Mouse (Mus musculus) embryonic facial prominence, embryonic 15.5 days (tissue): ENCODE results near the gene Gabbr2. TPM values are rescaled to one million over a fixed set of nuclear protein-coding genes. Genes with fewer than 3 reads are reported as not detected.

Experiments
- ATAC-seq: fragments of 200-750 bp; cut with Nextera tagmentation; 2 replicates; pipeline ENCODE4 v1.8.0; 2017; ENCODE audit warnings: low read depth, moderate TSS enrichment; ENCODE audit not compliant: insufficient number of reproducible peaks, low FRiP score, low TSS enrichment
- H3K27ac ChIP-seq: fragments of 300-500 bp; sonication (generic); replicated peaks from 2 replicates; pipeline ENCODE4 v1.5.1; 2015; ENCODE audit warnings: mild to moderate bottlenecking, inconsistent platforms
- H3K27me3 ChIP-seq: fragments of 300-500 bp; sonication (generic); 2 replicates; pipeline ENCODE4 v1.6.1; 2015; ENCODE audit warnings: inconsistent platforms
- H3K36me3 ChIP-seq: fragments of 300-500 bp; sonication (generic); 2 replicates; pipeline ENCODE4 v1.6.1; 2015; ENCODE audit warnings: mild to moderate bottlenecking, inconsistent platforms
- H3K4me1 ChIP-seq: fragments of 300-500 bp; sonication (generic); 2 replicates; pipeline ENCODE4 v1.6.1; 2015; ENCODE audit warnings: inconsistent platforms
- H3K4me2 ChIP-seq: fragments of 300-500 bp; sonication (generic); replicated peaks from 2 replicates; pipeline ENCODE4 v1.6.1; 2015; ENCODE audit warnings: mild to moderate bottlenecking, inconsistent platforms
- H3K4me3 ChIP-seq: fragments of 300-500 bp; sonication (generic); replicated peaks from 2 replicates; pipeline ENCODE4 v1.5.1; 2015; ENCODE audit warnings: mild to moderate bottlenecking, inconsistent platforms
- H3K9ac ChIP-seq: fragments of 300-500 bp; sonication (generic); 2 replicates; pipeline ENCODE4 v1.6.1; 2015; ENCODE audit warnings: inconsistent platforms
- H3K9me3 ChIP-seq: fragments of 300-500 bp; sonication (generic); replicated peaks from 2 replicates; pipeline ENCODE4 v1.6.1; 2016; ENCODE audit warnings: inconsistent platforms
- WGBS: fragments of 180-500 bp; shearing (Covaris S2); methylation state at CpG from one replicate; pipeline ENCODE4 v1.1.7; 2015; 5-methylcytosine and 5-hydroxymethylcytosine counted together
- polyA plus RNA-seq: library from polyadenylated mRNA; unstranded; fragments of >200 nt; fragmentation: Nextera tagmentation; extraction: Ambion mirVana; gene quantifications from 2 replicates; pipeline ENCODE4 v1.2.1, GENCODE M21; 2015

Gene Gabbr2
- polyA plus RNA-seq, 1 experiment from 2014 or later, result 0.27 TPM

- Histone ChIP-seq H3K4me3 (no peak overlapping the region), H3K4me2 (no peak overlapping the region), H3K9me3 (no peaks in the 10 kb centered on the region), H3K27me3 (no peaks in the 10 kb centered on the region), H3K27ac (no peak overlapping the region), H3K36me3 (no peaks in the 10 kb centered on the region), H3K4me1 (no peaks in the 10 kb centered on the region), H3K9ac (no peak overlapping the region)
- ATAC-seq, result no peak
- 54% methylated on average over 12 of the region's 12 CpGs for WGBS
Measured at GRCm38 (mm10) chr4:46915934-46916333, 75.7 kb downstream of the Gabbr2 start.

DNA sequence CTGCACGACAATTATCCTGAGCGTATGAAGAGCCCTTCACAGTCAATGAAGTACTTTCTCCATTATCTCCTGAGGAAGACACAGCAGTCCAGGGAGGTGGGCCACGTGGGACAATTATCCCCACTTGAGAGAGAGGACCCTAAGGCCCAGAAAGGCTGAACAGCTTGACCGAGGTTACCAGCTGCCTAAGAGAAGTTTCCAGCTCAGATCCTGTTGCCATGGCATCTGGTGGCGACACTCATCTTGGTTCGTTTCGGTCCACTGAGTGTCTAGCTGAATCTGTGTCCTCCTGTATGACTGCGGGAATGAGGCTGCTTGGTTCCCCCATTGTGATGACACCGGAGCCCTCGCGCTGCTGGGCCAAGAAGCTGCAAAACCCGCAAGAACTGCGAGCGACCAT is 76.2 kb downstream of the Gabbr2 start:
- Histone ChIP-seq H3K27me3 (no peaks in the 10 kb centered on the region), H3K36me3 (no peaks in the 10 kb centered on the region), H3K4me2 (no peak overlapping the region), H3K4me1 (no peaks in the 10 kb centered on the region), H3K9me3 (no peaks in the 10 kb centered on the region), H3K4me3 (no peak overlapping the region), H3K27ac (no peak overlapping the region), H3K9ac (no peak overlapping the region)
- 79% methylated on average over 14 of the region's 14 CpGs for WGBS
- no peak for ATAC-seq

- Histone ChIP-seq H3K36me3 (no peaks in the 10 kb centered on the region), H3K9ac (no peak overlapping the region), H3K4me2 (no peak overlapping the region), H3K4me3 (no peak overlapping the region), H3K27me3 (no peaks in the 10 kb centered on the region), H3K4me1 (no peaks in the 10 kb centered on the region), H3K27ac (no peak overlapping the region), H3K9me3 (no peaks in the 10 kb centered on the region)
- no peak for ATAC-seq
- 89% methylated on average over 6 of the region's 6 CpGs for WGBS
Measured at GRCm38 (mm10) chr4:46914606-46915005, 77.1 kb downstream of the Gabbr2 start.

DNA sequence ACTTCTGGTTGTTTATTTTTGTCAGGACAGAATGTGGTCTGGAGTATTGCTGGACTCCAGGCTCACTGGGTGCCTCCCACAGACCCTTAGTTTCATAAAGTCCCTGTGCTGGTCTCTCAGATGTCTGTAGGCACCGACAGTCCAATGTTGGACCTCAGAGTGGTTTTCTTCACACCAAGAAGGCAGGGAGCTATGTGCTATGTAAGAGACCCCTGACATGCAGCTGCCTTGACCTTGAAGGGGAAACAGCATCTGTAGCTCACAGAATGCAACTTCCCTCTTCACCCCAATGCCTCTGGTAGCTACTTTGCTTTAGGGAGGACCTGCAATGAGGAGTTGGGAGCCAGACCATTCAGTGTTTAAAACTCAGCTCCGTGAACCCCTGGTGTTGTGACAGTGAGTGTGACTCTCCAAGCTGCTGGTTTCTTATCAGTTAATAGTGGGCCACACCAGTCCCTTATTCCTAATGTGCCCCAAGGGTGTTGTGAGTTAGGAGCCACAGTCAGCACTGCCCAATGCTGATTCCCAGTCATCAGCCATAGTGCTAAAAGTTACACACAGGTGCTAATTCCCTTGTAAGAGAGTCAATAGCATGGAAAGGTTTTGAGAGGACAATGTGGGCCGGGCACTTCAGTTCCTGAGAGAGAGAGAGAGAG is 85.5 kb downstream of the Gabbr2 start:
- no peak for ATAC-seq
- H3K4me1 ChIP-seq, result no peaks in the 10 kb centered on the region
- H3K4me3 ChIP-seq, result no peak overlapping the region
- no peak overlapping the region for H3K9ac ChIP-seq
- no peak overlapping the region for H3K4me2 ChIP-seq
- H3K9me3 ChIP-seq, result no peaks in the 10 kb centered on the region
- H3K36me3 ChIP-seq, result no peaks in the 10 kb centered on the region
- WGBS, result 80% methylated on average over 3 of the region's 3 CpGs
- H3K27ac ChIP-seq, result no peak overlapping the region
- no peaks in the 10 kb centered on the region for H3K27me3 ChIP-seq

GRCm38 (mm10) chr4:46905152-46905551 is 86.5 kb downstream of the Gabbr2 start:
- no peak overlapping the region for H3K9ac ChIP-seq
- H3K4me2 ChIP-seq, result no peak overlapping the region
- no peak for ATAC-seq
- 66% methylated on average over 3 of the region's 3 CpGs for WGBS
- H3K36me3 ChIP-seq, result no peaks in the 10 kb centered on the region
- H3K27me3 ChIP-seq, result no peaks in the 10 kb centered on the region
- H3K4me3 ChIP-seq, result no peak overlapping the region
- H3K9me3 ChIP-seq, result no peaks in the 10 kb centered on the region
- H3K27ac ChIP-seq, result no peak overlapping the region
- no peaks in the 10 kb centered on the region for H3K4me1 ChIP-seq

DNA sequence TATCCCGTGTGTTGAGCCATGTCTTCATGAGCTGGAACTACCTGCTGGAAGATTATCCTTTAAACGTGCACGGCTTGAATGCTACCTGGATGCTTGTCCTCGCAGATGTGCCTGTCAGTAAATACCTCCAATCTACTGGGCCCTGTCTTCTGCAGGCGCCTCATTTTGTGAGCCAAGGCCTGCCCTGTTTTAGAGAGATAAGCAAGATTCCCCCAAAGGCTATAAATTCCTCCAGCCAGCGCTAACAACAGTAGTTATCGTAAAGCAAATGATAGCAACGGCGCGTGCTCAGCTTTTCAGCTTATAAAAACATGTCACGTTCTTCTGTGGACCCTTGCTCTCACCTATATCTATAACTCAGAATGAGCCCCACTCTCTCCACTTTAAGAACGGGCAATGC is 87.5 kb downstream of the Gabbr2 start:
- no peak for ATAC-seq
- H3K4me1 ChIP-seq, result no peaks in the 10 kb centered on the region
- WGBS, result 74% methylated on average over 12 of the region's 12 CpGs

DNA sequence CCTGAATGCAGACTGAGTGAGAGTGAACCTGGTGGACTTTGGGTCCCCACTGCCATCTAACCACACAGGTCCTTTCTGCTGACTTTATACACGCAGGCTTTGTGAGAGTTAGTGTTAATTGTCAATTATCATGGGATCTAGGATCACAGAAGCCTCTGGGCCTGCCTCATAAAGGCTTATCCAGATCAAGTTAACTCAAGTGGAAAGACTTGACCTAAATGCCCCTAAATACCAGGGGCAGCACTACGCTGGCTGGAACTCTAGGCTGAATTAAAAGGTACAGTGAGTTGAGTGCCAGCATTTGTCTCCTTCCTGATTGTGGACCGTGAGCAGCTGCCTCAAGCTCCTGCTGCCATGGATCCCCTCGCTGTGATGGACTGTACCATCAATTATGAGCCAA is 93.1 kb downstream of the Gabbr2 start:
- no peaks in the 10 kb centered on the region for H3K36me3 ChIP-seq
- no peaks in the 10 kb centered on the region for H3K4me1 ChIP-seq
- 62% methylated on average over 4 of the region's 4 CpGs for WGBS
- no peak overlapping the region for H3K27ac ChIP-seq
- H3K9me3 ChIP-seq, result no peaks in the 10 kb centered on the region
- no peak overlapping the region for H3K9ac ChIP-seq
- H3K4me2 ChIP-seq, result no peak overlapping the region
- no peak overlapping the region for H3K4me3 ChIP-seq
- no peak for ATAC-seq
- H3K27me3 ChIP-seq, result no peaks in the 10 kb centered on the region

More for the DNA sequence above, 87.5 kb downstream of the Gabbr2 start:
- Histone ChIP-seq H3K4me3 (no peak overlapping the region), H3K4me2 (no peak overlapping the region), H3K36me3 (no peaks in the 10 kb centered on the region), H3K27ac (no peak overlapping the region), H3K9me3 (no peaks in the 10 kb centered on the region), H3K9ac (no peak overlapping the region), H3K27me3 (no peaks in the 10 kb centered on the region)

GRCm38 (mm10) chr4:46897634-46898399 is 93.9 kb downstream of the Gabbr2 start:
- Histone ChIP-seq H3K4me2 (no peak overlapping the region), H3K27ac (no peak overlapping the region), H3K4me1 (no peaks in the 10 kb centered on the region), H3K4me3 (no peak overlapping the region), H3K9me3 (no peaks in the 10 kb centered on the region), H3K27me3 (no peaks in the 10 kb centered on the region), H3K36me3 (no peaks in the 10 kb centered on the region), H3K9ac (no peak overlapping the region)
- 69% methylated on average over 17 of the region's 18 CpGs for WGBS
- no peak for ATAC-seq

DNA sequence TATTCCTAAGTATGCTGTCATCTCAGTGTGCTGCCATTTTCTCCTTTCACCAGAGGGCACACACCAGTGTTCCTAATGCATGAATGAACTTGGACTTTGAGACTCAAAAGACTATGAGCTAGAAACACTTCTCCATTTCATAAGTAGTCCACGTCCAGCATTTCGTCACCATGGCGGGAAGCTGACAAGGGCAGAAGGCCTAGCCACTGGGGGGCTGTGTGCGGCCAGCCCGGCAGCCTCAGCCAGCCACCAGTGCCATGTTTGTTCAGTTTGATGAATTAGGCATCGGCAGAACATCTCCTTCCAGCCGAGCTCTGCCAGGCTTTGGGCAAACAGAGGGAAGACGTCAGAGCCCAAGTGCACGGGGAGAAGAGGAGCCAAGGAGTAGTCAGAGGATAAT is 97.5 kb downstream of the Gabbr2 start:
- H3K9ac ChIP-seq, result no peak overlapping the region
- H3K36me3 ChIP-seq, result no peaks in the 10 kb centered on the region
- no peaks in the 10 kb centered on the region for H3K4me1 ChIP-seq
- H3K27me3 ChIP-seq, result no peaks in the 10 kb centered on the region
- H3K9me3 ChIP-seq, result no peaks in the 10 kb centered on the region
- WGBS, result 85% methylated on average over 9 of the region's 9 CpGs
- no peak overlapping the region for H3K4me2 ChIP-seq
- ATAC-seq, result no peak
- no peak overlapping the region for H3K4me3 ChIP-seq
- no peak overlapping the region for H3K27ac ChIP-seq

DNA sequence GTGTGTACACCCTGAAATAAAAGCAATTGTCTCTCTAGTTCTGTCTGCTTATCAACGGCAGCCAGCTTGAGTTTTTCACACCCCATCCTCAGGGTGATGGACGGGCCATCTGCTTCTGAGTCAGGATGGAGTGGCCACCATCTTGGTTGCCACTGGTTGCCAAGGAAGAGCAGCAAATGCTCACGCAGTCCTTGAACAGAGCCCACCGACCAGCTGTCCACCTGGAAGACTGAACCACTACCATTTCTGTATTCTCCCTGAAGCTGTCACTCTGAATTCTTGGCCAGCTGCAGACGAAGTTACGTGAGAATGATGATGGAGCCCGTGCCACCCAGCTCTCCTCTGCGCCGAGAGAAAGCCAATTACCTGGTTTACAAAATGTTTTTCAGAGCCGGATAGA is 102.5 kb downstream of the Gabbr2 start:
- H3K4me2 ChIP-seq, result no peak overlapping the region
- 83% methylated on average over 10 of the region's 10 CpGs for WGBS
- H3K27ac ChIP-seq, result no peak overlapping the region
- ATAC-seq, result no peak
- H3K4me3 ChIP-seq, result no peak overlapping the region
- no peaks in the 10 kb centered on the region; the same call in 1 of the 2 replicates for H3K4me1 ChIP-seq
- H3K9me3 ChIP-seq, result no peaks in the 10 kb centered on the region
- H3K27me3 ChIP-seq, result no peaks in the 10 kb centered on the region
- H3K9ac ChIP-seq, result no peak overlapping the region
- no peaks in the 10 kb centered on the region for H3K36me3 ChIP-seq

DNA sequence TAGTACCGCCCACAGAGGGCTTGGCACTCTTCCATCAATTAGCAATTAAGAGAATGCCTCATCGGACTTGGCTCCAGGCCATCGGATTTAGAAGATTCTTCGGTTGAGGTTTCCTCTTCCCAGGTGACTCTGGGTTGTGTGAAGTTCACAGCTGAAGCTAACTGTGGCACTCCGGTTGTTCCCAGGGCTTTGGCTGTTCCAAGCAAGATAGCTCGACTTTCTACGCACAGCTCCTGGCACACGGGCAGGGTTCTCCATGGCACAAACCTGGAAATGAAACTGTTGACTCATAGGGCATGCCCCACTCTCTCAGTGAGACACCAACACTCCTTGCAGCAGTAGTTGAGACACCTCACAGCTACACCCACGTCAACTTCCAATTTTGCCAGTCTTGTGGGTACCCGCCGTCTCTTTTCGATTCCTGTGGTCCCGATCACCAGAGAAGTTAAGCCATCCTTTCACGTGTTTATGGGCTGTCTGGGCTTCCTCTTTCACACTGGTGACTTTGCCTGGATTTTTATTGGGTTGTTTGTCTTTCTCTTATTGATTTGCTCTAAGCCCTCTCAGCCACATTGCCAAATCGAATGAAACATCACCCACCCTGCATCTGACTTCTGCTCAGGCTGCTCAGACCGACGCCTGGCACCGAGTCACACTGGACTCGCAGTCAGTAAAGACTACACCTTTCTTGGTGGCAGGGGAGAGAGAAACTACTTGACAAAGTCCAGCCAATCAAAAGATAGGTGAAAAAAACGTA is 105.9 kb downstream of the Gabbr2 start:
- H3K27ac ChIP-seq, result no peak overlapping the region
- H3K4me1 ChIP-seq, result peaks cover 5% of the 10 kb centered on the region
- no peak overlapping the region for H3K4me3 ChIP-seq
- no peak for ATAC-seq
- H3K4me2 ChIP-seq, result no peak overlapping the region
- no peaks in the 10 kb centered on the region for H3K36me3 ChIP-seq
- H3K27me3 ChIP-seq, result no peaks in the 10 kb centered on the region
- WGBS, result 85% methylated on average over 20 of the region's 20 CpGs
- no peak overlapping the region for H3K9ac ChIP-seq
- H3K9me3 ChIP-seq, result no peaks in the 10 kb centered on the region
